Mouse (Mus musculus): ENCODE measurements at regions not wholly inside any gene's neighbourhood (a gene's known extent, or its start where the extent isn't known, plus 50 kb on each side); places are given as distances from the start of the nearest gene placed in this dataset.
"Not testable (repeated sequence)": the region's sequence is repeated elsewhere in the genome, so short reads cannot be mapped to it uniquely, and the experiment has no call there.

DNA sequence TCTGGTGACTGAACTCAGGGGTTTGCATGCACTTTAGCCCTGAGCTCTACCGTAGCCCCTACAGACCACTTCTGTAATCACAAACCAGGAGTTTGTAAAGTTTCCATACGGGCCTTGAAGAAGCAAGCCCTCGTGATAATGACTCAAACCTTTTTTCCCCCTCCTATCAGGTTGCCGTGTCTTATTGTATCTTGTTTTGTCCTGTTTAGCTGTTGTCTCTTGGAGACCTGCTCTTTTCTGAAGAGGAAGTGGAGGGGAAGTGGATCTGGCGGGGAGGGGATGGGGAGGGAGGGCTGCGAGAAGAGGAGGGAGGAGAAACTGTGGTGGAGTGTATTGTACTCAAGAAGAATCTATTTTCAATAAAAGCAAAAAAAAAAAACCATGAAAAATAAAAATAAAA, 87.0 kb downstream of the Fam43a start:
- no peak for DNase-seq (ENCODE audit: low read depth, low spot score)

DNA sequence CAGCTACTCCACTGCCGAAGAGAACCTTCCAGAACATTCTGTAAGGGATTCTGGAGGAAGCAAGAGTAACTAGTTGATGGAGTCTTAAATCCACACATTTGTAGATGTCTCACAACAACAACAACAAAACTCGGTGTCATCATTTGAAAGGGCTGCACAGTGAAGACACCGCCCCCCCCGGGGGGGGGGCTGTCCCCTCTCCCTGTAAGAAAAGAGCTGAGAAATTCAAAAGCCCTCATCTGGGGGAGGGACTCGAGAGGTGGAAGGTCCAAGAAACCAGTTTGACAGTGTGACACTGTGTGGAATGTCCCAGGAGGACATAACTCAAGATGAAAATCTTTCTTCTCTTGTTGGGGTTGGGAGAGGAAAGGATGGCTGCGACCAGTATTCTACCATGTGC, 87.7 kb downstream of the Fam43a start:
- no peak for DNase-seq (ENCODE audit: low read depth, low spot score)

DNA sequence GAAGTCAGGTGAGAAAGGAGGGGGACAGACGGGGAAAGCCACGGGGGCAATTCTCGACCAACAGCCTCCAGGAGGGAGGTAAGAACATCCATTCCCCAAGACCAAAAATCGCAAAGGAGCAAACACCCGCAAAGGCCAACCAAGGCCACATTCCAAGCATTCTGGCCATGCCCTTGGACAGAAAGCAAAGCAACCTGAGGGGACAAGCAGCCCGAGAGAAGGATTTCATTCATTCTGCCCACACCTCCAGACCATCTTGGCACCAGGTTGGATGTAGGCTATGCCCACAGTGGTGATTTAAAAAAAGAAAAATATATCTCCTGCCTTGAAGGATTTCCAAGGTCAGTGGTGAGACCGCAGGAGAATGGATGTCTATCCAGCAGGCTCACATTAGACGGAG, 88.2 kb downstream of the Fam43a start:
- DNase-seq (ENCODE audit: low read depth, low spot score) = no peak

DNA sequence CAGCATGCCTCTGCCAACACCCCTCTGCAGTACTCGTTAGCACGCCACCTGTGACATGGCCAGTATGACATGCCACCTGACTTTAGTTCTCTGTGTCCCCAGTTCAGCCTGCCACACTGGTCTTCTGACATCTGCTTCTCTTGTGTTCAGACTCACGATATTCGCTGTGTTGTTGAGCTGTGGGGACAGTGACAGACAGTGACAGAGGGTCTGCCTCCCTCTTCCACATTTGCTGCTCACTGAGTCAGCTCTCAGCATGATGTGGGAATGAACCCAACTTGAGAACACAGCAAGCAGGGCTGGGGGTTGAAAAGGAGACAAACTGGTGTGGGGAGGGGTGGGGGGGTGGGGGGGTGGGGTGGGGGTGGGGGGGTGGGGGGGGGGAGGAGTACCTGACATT, 91.0 kb downstream of the Fam43a start:
- no peak for DNase-seq (ENCODE audit: low read depth, low spot score)

DNA sequence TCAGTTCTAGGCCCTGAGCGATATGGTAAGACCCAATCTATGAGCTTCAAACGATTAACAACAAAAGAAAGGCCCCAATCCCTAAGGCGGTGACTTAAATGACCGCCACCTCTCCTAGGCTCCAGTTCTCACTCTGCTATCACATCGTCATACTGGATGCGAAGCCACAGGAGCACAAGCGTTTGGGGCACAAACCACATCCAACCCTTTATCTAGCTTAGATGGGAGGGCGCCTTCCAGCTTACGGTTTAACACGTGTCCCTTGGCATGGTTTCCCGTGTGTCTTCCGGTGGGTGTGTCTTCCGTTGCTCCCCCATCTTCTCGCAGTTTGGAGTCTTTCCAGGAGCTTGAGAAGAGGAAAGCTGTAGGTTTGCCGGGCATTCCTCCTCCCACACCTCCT, 92.4 kb downstream of the Fam43a start:
- no peak for DNase-seq (ENCODE audit: low read depth, low spot score)

DNA sequence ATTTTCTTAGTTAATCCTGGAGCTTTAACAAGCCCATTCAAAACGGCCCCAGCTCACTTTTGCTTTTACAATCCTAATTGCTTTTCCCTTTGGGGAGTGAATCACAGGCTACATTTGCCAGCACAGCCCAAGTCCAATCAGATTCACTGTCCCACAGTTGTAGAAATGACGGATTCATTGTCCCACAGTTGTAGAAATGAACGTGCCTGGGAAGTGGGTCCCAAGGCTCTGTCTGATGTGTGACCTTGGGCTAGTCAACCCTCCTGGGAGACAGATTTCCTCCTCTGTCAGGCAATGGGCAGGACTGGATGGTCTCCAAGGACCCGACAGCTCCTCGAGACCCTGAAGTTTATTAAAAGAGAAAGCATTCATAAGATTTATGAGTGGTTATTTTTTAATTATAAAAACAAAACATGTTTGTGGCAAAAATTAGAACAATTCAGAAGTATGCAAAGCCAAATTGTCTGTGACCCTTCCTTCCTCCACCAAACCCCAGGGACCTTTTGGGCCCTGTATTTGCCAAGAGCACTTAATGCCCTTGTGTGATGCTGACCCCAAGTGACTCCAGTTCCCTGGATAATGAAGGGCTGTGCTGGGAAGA, 93.1 kb downstream of the Fam43a start:
- DNase-seq (ENCODE audit: low read depth, low spot score) = no peak

DNA sequence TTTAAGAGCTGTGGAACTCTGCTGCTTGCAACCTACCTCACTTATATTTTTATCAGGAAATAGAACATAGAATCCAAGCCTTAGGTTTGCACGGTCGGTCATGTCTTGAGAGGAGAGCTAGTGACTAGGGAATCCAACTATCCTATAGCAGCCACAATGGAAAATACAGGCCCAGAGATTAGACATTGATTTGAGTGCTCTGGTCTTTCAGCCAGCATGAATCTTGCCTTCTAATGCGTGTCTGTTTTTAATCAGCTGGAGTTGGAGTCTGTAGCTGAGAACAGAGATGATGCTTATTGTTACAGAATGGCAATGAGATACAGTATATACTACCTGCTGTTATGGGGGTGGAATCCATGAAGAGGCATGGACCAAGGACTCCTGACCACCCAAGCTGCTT, 93.7 kb downstream of the Fam43a start:
- no peak for DNase-seq (ENCODE audit: low read depth, low spot score)

DNA sequence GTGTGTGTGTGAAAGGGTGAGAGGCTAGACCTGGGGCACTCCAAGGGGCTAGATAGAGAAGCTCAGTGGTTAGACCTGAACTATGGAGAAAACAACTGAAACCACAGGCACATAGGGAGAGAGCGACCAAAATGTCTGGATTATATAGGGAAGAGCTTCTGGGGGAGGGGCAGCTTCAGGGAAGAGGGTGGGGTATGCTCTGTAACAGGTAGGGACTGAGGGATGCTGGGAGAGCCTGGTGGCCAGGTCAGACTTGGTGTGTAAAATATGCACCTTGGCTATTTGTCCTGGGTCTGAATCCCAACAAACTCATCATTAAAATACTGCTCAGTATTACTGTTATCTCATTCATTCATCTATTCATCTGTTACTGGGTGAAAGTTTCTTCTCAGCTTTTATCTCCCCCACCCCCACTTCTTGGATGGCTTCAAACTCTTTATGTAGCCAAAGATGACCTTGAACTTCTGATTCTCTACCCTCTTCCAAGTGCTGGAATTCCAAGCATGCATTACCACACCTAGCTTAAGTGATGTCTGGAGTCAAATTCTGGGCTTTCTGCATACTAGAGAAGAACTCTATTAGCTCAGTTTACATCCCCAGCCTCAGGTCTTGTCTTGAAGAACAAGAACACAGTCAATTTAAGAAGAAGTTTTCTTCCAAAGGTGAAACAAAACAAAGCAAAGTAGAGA, 94.5 kb downstream of the Fam43a start:
- no peak for DNase-seq (ENCODE audit: low read depth, low spot score)

DNA sequence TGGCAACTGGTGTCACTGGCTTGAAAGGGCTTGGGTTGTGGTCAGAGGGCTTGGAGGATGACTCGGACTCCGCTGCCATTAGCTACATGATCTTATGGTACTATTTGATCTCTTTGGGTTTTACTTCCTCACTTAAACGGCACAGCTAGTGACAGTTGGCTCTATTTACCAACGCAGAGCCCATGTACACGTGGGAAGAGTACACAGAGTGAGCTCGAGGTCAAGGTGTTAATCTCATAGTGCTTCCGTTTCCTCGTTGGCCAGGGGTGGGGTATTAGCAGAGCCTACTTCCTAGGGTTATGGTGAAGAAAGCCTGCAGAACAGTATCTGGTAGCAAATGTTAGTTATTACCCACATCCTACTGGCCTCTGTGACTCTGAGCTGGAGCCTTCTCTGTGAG, 96.2 kb downstream of the Fam43a start:
- no peak for DNase-seq (ENCODE audit: low read depth, low spot score)

DNA sequence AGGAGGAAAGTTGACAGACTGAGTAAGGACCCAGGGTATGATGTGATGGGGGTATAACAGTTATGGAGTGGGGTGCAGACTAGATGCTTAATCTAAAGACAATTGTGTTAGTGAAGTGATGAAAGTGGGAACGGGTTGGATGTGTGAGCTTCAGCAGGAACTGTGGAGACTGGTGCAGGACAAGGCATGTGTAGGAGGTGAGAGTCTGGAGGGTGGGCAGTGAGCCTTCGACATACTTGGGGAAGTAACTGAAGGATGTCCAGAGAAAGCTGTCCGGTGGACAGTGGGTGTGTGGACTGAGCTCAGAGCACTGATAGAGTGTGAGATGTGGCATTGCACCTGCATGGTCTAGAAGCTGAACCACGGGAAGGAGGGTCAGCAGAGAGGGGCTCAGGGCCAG, 97.7 kb downstream of the Fam43a start:
- DNase-seq (ENCODE audit: low read depth, low spot score) = no peak

DNA sequence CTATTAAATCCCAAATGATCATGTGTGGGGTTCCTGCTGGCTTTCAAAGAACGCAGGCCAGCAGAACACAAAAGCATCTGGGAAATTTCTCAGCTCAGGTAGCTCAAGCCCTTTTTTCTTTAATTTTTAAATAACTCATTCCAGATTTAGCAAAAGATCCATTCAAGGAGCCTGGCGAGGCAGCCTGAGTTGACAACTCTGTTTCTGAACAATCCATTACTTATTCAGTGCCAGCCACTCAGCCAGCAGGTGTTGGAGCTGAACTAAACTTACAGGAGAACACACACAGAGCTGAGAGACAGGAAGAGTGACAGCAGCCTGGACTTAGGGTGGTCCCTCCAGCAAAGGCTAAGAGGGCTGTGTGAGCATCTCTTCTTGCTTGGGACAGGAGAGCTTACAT, 98.3 kb downstream of the Fam43a start:
- no peak for DNase-seq (ENCODE audit: low read depth, low spot score)

DNA sequence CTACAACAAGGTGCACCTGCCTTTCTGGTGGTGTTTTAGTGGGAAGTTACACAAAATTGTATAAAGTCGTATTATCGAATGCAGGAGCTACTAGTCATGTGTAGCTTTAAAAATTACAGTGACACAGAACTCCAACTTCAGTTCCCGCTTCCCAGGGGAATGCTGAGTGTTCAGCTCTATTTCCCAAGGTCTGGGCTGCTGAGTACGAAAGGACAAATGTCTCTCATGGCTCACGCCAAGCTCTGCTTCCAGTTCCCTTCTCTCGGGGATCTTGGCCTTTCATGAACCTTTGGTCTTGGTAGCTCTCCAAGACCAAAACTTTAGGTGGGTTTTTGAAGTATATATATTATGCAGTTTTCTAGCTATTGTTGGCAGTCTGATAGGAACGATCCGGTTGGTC, 104.3 kb downstream of the Fam43a start:
- DNase-seq (ENCODE audit: low read depth, low spot score) = no peak

DNA sequence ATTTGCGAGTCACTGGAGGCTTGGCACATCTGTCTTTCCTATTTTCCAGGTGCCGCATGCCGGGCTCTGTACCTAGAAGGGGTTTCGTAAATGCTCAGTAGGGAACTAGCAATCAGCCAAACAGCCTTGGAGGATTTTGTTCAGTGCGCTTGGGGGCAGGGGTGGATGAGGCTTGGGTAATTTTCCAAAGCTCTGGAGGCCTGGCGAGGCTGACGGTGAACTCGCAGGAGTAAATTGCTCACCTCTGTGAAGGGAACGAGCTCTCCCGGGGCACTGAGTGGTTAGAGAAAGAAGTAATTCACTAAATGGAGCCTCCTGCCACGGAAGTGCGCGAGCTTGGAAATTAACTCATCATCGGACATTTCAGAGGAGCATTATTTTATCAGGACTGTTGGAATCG, 110.0 kb downstream of the Fam43a start:
- DNase-seq (ENCODE audit: low read depth, low spot score) = no peak

DNA sequence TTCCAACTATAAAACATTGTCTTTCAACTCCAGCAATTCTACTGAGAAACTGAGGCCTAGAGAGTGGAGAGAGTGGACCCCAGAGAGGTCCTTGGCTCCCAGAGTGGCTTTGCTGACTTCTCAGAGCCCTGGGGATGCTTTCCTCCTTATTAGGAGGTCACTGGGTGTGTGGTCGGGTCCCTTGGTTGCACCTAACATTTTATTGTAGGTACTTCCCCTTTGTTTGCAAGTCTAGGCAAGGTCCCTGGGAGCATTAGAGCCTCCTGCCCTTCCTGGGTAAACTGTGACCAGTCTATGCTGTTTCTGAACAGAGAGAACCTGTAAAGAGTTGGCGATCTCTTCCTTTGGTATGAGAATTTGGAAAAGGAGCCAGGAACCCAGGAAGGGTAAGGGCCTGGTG, 110.5 kb downstream of the Fam43a start:
- no peak for DNase-seq (ENCODE audit: low read depth, low spot score)

DNA sequence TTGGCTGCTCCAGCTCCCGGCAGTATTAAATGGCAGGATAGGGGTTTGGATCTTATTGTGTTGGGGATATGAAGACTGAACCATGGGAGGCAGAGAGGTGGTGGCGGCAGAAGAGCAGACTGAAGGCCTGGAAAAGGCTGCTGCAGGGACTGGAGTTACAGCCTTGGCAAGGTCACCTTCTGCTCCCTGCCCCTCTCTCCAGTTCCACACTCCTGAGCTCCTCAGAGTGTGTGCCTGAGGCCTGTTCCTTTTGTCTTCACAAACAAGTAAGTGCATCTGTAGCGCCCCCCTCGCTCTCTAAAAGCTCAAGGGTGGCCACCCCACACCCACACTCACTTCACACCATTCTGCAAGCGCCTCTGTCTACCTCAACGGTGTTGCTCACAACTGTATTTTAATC, 113.0 kb downstream of the Fam43a start:
- no peak for DNase-seq (ENCODE audit: low read depth, low spot score)

DNA sequence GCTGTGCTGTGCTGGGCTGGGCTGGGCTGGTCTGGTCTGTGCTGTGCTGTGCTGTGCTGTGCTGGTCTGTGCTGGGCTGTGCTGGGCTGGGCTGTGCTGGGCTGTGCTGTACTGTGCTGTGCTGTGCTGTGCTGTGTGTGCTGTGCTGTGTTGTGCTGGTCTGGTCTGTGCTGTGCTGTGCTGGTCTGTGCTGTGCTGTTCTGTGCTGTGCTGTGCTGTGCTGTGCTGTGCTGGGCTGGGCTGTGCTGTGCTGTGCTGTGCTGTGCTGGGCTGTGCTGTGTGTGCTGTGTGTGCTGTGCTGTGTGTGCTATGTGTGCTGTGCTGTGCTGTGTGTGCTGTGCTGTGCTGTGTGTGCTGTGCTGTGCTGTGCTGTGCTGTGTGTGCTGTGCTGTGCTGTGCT, 118.1 kb downstream of the Fam43a start:
- not testable (repeated sequence) for DNase-seq (ENCODE audit: low read depth, low spot score)

DNA sequence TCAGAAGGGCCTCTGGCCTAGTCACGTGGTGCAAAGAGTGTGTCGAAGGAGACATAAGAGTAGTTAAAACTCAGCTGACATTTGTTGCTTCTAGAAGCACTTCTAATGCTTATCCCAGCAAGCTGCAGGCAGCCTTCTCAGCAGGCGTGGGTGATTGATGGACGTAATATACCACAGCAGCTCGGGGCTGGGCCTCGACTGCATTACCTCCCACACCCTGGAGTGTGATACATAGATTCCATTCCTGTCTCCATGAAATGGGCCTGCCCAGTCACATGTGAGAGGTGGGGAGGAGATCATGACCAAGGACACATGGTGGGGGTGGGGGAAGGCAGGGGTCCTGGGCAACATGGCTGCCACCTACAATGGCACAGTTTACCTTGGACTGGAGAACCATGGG, 121.3 kb downstream of the Fam43a start:
- DNase-seq (ENCODE audit: low read depth, low spot score) = no peak

DNA sequence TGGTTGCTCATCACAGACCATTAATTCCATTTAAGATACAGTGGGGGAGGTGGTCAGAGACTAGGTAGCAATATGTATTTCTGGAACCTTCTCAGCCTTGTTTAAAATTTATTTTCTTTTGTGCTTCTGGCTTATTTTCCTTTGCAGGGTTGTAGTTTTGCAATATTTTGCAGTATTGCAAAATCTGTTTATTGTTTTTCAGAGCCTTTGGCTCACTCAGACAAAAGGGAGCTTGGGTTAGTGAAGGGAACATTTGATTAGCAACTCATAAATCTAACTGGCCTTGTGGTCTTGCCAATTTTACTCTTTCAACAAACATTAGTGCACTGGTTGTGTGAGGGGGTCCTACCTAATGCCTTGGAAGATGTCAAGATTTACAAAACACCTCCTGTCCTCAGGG, 121.7 kb downstream of the Fam43a start:
- DNase-seq (ENCODE audit: low read depth, low spot score) = no peak

DNA sequence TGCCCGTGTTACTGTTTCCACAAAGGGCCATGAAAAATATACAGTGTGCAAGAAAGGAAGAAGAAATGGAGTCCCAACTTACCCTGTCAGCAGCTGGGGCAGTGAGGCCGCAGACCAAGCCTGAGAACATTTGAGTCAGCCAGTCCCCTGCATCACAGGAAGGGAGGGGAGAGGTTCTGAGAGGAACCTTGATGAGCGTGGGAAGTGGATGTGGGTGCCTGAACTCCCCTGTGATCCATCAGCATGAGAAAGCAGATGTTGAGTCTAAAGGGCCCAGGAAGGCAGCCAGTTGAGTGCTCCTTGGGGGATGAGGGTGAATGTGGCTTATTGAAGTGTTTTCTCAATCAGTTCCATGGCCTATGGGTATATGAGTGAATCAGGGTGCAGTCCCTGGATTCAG, 122.8 kb downstream of the Fam43a start:
- no peak for DNase-seq (ENCODE audit: low read depth, low spot score)

DNA sequence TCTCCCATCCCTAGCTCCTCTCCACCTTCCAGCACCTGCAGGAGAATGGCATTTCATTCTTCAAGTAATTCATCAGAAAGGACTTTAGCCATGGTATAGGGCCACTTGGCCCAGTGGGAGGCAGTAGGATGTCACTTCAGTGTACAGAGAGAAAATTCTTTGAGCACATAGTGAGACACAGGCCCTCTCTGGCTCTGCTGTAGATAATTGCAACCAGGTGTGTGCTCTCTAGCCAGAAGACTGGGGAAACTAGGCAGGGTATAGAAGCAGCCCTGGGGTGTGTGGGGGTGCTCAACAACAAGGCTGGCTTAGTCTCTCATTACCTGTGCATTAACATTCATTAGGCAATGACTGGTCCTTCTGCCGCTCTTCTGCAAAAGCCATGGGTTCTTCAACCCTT, 125.1 kb downstream of the Fam43a start:
- no peak for DNase-seq (ENCODE audit: low read depth, low spot score)

DNA sequence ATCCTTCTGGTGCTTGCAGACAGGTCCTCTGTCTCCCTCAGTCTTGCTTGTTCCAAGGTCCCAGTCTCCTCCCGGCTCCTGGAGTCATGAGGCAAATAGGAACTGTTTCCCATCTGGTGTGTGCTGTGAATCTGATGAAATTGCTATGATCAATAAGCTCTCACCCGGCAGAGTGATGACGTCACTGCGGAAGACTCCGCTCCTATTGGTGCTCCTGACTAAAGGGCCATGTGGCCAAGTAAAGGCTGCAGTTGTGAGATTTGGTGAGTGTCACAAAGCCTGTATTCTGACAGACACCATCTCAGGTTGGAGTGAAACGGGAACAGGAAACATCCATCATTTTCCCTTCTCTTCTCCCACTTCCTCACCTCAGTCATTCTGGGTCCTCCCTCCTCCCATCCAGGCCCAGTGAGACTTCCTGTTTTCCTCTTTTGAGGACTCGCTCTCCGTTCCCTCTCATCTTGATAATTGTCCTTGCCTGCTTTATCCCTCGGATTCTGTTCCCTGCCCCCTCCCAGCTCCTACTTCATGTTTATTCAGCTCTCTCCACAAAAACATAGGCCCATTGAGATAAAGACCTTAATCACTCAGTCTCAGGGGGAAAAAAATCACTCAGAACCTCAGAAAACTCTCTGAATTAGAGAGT, 133.4 kb downstream of the Fam43a start:
- DNase-seq (ENCODE audit: low read depth, low spot score) = no peak

DNA sequence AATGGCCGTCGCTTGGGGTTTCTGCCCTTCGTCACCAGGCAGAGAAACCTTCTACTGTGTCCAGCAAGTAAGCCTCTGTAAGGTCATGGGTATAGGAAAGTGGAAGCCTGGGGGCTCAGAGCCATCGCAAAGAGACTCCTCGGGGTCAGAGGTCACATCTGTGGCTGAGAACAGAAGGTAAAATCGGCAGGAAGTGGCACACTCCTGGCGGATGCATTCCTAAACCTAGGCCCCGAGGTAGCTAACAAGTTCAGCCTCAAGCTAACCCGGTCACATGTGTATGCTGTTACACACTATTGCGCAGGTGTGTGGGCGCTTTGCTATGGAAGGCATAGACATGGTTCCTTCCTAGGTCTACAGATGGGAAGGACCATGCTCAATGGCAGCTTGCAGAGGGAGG, 134.0 kb downstream of the Fam43a start:
- no peak for DNase-seq (ENCODE audit: low read depth, low spot score)

DNA sequence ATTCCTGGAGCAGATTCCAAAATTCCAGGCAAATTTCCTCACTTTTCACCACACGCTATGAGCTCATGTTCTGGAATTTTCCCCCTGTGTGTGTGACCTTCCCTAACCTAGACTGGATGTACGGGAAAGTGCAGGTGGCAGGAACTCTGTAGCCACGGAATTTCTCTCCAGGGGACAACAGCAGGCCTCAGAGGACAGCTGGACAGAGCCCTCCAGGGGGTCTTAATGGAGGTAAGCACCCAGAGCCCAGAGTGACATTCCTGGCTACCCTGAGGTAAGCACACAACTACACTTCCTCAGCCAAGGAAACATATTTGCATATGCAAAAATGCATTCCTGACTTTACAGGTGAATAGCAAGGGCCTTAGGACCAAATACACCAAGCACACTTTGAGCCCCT, 135.8 kb downstream of the Fam43a start:
- DNase-seq (ENCODE audit: low read depth, low spot score) = no peak
